Mouse (Mus musculus): ENCODE measurements around the gene Lrrc15. TPM values are rescaled to one million over a fixed set of nuclear protein-coding genes. Genes with fewer than 3 reads are reported as not detected.

Gene Lrrc15
- total RNA-seq, 4 experiments from 2014 or later: 0.03 to 0.15 (median 0.11) TPM; not detected in 1

GRCm38 (mm10) chr16:30235577-30235976, 47.5 kb downstream of the Lrrc15 start:
- DNase-seq: no peak

DNA sequence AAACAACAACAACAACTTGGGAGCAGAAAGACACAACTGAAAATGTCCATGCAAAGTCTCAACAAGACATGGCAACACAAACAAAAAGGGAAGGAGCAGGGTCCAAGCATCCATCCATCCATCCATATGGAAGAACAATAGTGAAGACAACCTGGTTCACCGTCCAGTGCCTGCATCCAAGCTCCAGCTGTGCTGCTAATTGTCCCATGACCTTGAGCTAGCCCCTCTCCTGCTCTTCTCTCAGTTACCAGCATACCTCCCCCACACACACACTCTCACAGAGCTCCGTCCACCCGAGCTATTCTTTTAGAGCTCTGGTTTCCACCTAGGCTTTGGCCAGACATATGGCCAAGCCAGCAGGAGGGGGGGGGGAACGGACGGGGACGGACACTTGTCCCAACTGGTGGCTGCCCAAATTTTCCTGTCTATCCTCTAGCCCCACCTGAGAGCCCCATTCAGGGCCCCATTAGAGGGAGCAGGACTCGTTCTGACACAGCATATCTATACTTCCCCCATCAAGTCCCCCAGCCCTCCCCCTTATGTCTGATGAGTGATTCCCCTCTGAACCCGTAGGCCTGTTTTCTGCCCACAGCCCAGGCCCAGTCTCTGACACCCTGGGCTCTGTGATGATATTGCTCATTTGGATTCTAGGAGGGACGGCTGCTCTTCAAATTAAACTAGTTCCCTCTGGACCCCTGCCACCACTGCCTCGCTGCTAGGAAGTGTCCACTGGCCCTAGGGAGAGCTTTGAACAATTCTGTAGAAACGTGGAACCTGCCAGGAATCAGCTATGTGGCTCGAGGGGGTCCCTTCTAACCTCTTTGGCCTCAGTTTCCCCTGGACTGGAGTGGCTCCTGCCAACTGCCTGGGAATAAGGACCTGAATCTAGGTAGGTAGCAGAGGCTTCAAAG, 48.2 kb downstream of the Lrrc15 start:
- DNase-seq: no peak

DNA sequence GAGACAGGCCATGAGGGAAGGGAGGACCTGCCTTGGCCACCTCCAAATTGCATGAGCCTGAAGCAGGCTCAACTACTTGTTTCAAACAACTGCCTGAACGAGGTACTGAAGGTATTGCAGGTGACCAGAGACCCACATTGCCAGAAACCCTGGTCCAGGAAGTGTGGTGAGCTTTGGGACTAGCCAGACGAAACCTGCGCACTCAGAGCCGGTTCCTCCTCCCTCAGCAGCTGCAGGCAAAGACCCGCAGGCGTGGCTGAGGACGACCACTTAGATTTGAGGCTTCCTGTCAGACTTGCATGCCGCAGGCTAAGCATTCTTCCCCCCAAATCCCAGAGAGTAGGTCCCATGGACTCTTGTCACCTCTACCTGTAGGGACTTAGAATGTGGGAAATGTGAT, 49.0 kb downstream of the Lrrc15 start:
- no peak for DNase-seq

DNA sequence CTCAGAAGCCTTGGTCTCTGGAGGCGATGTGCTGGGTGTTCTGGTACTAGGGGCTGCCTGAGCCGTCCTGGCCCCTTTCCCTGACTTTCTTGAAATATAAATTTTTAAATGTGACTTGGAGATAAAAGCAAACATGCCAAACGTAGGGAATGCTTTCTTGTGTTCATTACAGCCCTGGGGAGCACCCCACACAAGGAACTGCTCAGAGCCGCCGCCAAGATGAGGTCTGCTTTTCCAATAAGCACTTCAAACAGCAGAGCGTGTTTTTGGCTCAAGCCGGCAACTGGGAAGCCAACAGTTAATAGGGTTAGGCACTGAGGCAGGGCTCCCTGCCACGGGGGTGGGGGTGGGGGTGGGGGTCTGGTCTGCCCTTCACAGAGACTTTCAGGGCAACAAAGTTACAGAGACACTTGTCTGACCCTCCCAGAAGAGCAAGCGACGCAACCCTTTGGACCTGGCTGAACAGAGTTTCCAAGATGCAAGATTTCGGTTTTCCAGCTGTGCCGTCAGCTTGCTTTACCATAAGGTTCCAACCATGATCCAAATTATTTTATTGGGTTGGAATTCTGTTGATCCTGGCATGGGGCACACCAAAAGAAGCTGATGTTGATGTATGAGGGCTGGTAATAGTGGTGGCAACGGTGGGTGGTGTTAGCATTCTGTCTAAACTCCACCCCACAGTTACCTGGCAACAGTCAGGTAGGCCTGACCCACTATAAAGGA, 51.0 kb downstream of the Lrrc15 start:
- DNase-seq: no peak

DNA sequence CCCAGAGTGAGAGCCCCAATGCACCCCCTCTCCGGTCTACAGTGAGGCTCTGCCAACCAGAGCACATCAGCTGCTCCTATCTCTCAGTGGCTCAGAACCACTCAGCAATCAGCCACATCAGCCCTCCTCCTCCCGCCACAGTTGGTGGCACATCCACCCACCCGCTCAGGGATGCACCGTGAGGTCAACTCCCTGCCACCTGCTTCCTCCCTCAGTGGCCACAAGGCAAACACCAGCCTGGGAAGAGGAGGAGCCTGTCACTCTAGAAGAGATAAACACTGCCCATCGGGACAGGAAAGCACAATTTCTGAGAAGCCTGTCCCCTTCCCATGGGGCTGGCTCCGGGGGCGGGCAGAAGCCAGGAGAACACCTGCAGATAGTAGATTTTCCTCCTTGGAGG, 55.7 kb downstream of the Lrrc15 start:
- DNase-seq: no peak

DNA sequence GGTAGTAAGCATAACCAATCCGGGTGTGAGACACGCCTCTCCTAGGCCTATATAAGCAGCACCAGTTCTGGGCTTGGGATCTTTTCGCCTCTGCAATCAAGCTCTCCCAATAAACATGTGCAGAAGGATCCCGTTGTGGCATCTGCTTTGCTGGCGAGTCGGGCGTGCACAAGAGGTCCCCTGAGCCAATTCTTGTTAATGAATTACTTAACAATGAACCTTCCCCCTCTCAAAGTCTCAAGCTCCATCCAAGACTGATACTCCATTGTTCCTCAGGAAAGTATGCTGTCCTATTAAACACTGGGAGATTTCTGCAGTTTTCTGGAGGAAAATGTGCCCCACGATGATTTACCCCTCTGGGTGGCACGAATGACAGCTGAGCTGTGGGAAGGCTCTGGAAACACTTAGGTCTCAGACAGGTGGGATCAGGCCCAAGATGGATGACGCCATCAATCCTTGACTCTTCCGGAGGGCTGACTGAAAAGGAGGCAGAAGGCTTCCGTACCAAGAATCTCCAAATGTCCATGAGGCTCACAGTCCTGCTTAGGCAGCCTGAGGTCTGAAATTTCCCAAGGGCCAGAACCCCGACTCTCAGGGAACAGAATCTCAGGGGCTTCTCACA, 61.8 kb downstream of the Lrrc15 start:
- no peak for DNase-seq

Other genes starting within 250 kb of the Lrrc15 start
- gene Hes1, start 218.9 kb downstream of the Lrrc15 start, total RNA-seq (2022): 10 to 100 TPM; 25.2 to 38.7 (median 32.2) TPM
- under 1 TPM; 0.12 to 0.91 (median 0.74) TPM for gene Cpn2, start 15.8 kb downstream of the Lrrc15 start, total RNA-seq (2022)
- gene Gp5, start 27.5 kb upstream of the Lrrc15 start, total RNA-seq (2022): under 1 TPM in 2 of 4 experiments, not detected in 2; 0.15 to 0.27 TPM
- gene Atp13a3, start 122.7 kb upstream of the Lrrc15 start, total RNA-seq (2022): 100 to 1,000 TPM in 1 of 4 experiments, 10 to 100 TPM in 3; 64.3 to 103 (median 80.5) TPM